Mouse (Mus musculus): ENCODE results near the gene Fbxo4.
A peak's percentile ranks its signal among the peaks of the same experiment; 100 is the strongest.

Gene Fbxo4

GRCm38 (mm10) chr15:3979061-3979848 is at the start of gene Fbxo4:
Gene Fbxo4, minus strand, starts transcription at chr15:3979573.
- peak; percentile 80 for DNase-seq (ENCODE audit: low spot score)

GRCm38 (mm10) chr15:4028960-4029359 is 49.6 kb upstream of the Fbxo4 start:
- DNase-seq (ENCODE audit: low spot score): no peak

- DNase-seq (ENCODE audit: low spot score): no peak
Measured at GRCm38 (mm10) chr15:4028411-4028700, 49.0 kb upstream of the Fbxo4 start.

- DNase-seq (ENCODE audit: low spot score): no peak
Measured at GRCm38 (mm10) chr15:4027671-4028410, 48.5 kb upstream of the Fbxo4 start.

GRCm38 (mm10) chr15:4026831-4027584 is 47.6 kb upstream of the Fbxo4 start:
- DNase-seq (ENCODE audit: low spot score): peak; percentile 86

- DNase-seq (ENCODE audit: low spot score): peak; percentile 93
Measured at GRCm38 (mm10) chr15:4026231-4026773, 46.9 kb upstream of the Fbxo4 start, which contains the start of gene Oxct1. Gene Oxct1, plus strand, starts transcription at chr15:4026383.

GRCm38 (mm10) chr15:4025508-4025904 is 46.1 kb upstream of the Fbxo4 start:
- no peak for DNase-seq (ENCODE audit: low spot score)

GRCm38 (mm10) chr15:4024726-4025507 is 45.5 kb upstream of the Fbxo4 start:
- no peak for DNase-seq (ENCODE audit: low spot score)

- no peak for DNase-seq (ENCODE audit: low spot score)
Measured at GRCm38 (mm10) chr15:4023747-4024146, 44.4 kb upstream of the Fbxo4 start.

GRCm38 (mm10) chr15:4020711-4021110 is 41.3 kb upstream of the Fbxo4 start:
- no peak for DNase-seq (ENCODE audit: low spot score)

GRCm38 (mm10) chr15:4013873-4014272 is 34.5 kb upstream of the Fbxo4 start:
- DNase-seq (ENCODE audit: low spot score): no peak

GRCm38 (mm10) chr15:4000536-4000935 is 21.2 kb upstream of the Fbxo4 start:
- no peak for DNase-seq (ENCODE audit: low spot score)

GRCm38 (mm10) chr15:3999144-3999543 is 19.8 kb upstream of the Fbxo4 start:
- DNase-seq (ENCODE audit: low spot score): no peak

- no peak for DNase-seq (ENCODE audit: low spot score)
Measured at GRCm38 (mm10) chr15:3996267-3997010, 17.1 kb upstream of the Fbxo4 start.

- DNase-seq (ENCODE audit: low spot score): peak; percentile 98
Measured at GRCm38 (mm10) chr15:3995448-3996266, 16.3 kb upstream of the Fbxo4 start, which contains the start of gene AW549877. Gene AW549877, minus strand, starts transcription at chr15:3995744.

- no peak for DNase-seq (ENCODE audit: low spot score)
Measured at GRCm38 (mm10) chr15:3994852-3995447, 15.6 kb upstream of the Fbxo4 start.

GRCm38 (mm10) chr15:3987981-3988380 is 8.6 kb upstream of the Fbxo4 start:
- DNase-seq (ENCODE audit: low spot score): no peak

- DNase-seq (ENCODE audit: low spot score): no peak
Measured at GRCm38 (mm10) chr15:3984876-3985275, 5.5 kb upstream of the Fbxo4 start.

GRCm38 (mm10) chr15:3982732-3983131 is 3.4 kb upstream of the Fbxo4 start:
- no peak for DNase-seq (ENCODE audit: low spot score)

- DNase-seq (ENCODE audit: low spot score): no peak
Measured at GRCm38 (mm10) chr15:3979871-3980270, 498 bp upstream of the Fbxo4 start.

Data from layer of hippocampus, adult 11-12 months (tissue).